Mouse (Mus musculus): ENCODE measurements around the gene Metap1. TPM values are rescaled to one million over a fixed set of nuclear protein-coding genes. Genes with fewer than 3 reads are reported as not detected.

Metap1 gene
- polyA plus RNA-seq, 1 experiment from 2014 or later, result 66.2 TPM

DNA sequence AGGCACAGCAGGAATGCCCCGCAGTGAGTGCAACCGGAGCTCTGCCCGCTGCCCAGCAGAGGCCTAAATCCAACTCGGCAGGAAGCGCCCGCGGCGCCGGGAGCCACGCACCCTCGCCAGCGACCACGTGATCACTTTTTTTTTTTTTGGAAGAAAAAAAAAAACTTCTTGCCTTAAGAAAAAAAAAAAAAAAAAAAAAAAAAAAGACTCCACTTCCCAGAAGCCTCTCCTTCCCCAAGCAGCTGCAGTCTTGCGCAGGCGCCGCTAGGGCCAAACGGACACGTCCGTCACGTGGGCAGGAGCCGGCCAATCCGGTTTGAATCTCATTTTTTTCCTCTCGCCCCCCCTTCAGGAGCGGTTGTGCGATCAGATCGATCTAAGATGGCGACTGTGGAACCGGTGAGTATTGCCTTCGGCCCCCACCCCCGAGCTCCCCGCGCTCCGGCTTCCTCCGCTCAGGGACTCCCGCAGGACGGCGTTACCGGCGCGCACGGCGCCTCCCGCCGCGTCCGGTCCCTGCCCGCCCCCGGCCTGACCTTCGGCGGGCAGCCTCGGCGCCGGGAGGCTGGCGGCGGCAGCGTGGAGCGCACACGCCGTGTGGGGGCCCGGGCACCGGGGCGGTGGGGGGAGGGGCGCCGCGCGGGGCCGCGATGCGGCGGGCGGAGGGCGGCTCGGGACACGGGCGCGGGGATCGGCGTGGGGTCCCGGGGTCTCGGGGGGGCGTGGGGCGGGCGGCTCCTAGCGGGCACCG lies 37.8 kb upstream of the Metap1 start:
- Histone ChIP-seq H3K9me3 (ENCODE audit: control insufficient read depth, low read depth, low read length) (no peaks in the 10 kb centered on the region), H3K4me1 (ENCODE audit: control insufficient read depth, insufficient read depth, low read length) (peaks cover 28% of the 10 kb centered on the region), H3K4me3 (ENCODE audit: low read depth, low read length) (peak overlapping the region; percentile 92), H3K9ac (replicated peaks; ENCODE audit: low read depth, low read length) (peak overlapping the region; percentile 82), H3K4me2 (replicated peaks; ENCODE audit: low read depth, low read length) (peak overlapping the region; percentile 66), H3K27me3 (ENCODE audit: control insufficient read depth, insufficient read depth, low read length) (no peaks in the 10 kb centered on the region), H3K27ac (ENCODE audit: low read length) (peak overlapping the region; percentile 85), H3K36me3 (ENCODE audit: control insufficient read depth, insufficient read depth, low read length) (no peaks in the 10 kb centered on the region)
- WGBS, result under 1% methylated on average over 81 of the region's 85 CpGs
- peak; percentile 95 for ATAC-seq (ENCODE audit: insufficient number of reproducible peaks, insufficient read depth, low FRiP score, low read depth)

DNA sequence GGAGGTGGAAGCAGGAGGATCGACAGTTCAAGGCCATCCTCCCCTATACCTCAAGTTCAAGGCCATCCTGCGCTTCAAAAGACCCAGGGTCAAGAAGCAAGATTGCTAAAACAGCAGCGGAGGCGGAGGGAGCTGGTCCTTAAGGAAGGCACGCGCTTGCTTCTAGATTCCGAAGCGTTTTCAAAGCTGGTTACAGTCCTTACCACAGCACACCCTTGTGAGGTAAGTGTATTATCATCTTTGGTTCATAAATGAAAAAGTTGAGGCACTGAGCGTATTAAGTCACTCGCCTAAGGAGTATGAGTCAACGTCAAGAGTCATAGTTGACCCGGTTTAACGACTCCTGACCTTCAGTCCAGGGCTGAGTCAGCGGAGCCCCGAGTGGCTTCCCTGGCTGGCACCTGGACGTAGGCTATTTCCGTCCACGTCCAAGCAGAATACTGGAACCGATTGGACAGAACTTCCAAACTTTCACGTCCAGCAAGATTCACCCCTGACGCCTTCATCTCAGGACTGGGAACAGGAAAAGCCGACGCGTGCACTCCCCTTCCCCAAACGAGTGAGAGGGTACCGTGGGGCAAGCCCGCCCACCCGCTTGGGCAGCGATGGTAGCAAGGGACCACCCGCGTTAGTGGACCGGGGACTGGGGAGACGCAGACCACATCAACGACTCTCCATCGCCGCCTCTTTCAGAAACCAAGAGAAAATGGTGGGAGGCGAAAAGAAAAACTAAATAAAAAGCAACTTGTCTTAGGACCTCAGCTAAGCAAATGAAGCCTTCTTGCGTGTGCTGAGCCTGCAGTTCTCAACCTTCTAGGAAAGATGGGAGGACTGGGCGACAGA lies 37.0 kb upstream of the Metap1 start, which contains the start of gene Eif4e:
Eif4e (plus strand) TSS at position 107 of the 843 bp plus-strand sequence.
- no peaks in the 10 kb centered on the region for H3K27me3 ChIP-seq (ENCODE audit: control insufficient read depth, insufficient read depth, low read length)
- peak; percentile 33 for ATAC-seq (ENCODE audit: insufficient number of reproducible peaks, insufficient read depth, low FRiP score, low read depth)

DNA sequence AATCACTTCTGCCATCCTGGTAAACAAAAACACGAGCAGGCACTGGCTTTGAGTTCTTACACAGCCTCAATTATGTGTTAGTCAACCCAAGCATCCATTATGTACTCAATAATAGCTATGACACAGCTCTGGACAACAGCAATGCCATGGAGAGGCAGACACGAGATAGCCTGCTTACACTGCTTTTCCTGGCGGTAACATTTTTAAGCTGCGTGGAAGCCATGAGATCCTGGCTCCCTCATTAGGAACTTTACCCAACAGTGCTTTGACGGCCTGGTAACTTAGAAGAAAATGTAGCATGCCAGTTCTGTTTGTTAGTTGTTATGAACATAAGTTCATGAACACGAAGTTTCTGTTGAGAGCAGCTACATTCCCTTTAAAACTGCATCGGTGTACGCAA lies 36.2 kb upstream of the Metap1 start:
- Histone ChIP-seq H3K4me1 (ENCODE audit: control insufficient read depth, insufficient read depth, low read length) (peaks cover 15% of the 10 kb centered on the region), H3K27ac (ENCODE audit: low read length) (no peak overlapping the region), H3K4me2 (replicated peaks; ENCODE audit: low read depth, low read length) (peak overlapping the region; percentile 49), H3K27me3 (ENCODE audit: control insufficient read depth, insufficient read depth, low read length) (no peaks in the 10 kb centered on the region), H3K4me3 (ENCODE audit: low read depth, low read length) (peak overlapping the region; percentile 92; the same call in 1 of the 2 replicates), H3K9ac (replicated peaks; ENCODE audit: low read depth, low read length) (no peak overlapping the region), H3K9me3 (ENCODE audit: control insufficient read depth, low read depth, low read length) (no peaks in the 10 kb centered on the region), H3K36me3 (ENCODE audit: control insufficient read depth, insufficient read depth, low read length) (no peaks in the 10 kb centered on the region)
- no peak for ATAC-seq (ENCODE audit: insufficient number of reproducible peaks, insufficient read depth, low FRiP score, low read depth)
- WGBS, result 61% methylated on average over 8 of the region's 8 CpGs

More for the DNA sequence above, 37.0 kb upstream of the Metap1 start, which contains the start of gene Eif4e:
- Histone ChIP-seq H3K36me3 (ENCODE audit: control insufficient read depth, insufficient read depth, low read length) (no peaks in the 10 kb centered on the region), H3K4me3 (ENCODE audit: low read depth, low read length) (peak within 1 kb of the TSS; percentile 92), H3K4me1 (ENCODE audit: control insufficient read depth, insufficient read depth, low read length) (peaks cover 21% of the 10 kb centered on the region), H3K9ac (replicated peaks; ENCODE audit: low read depth, low read length) (peak within 1 kb of the TSS; percentile 31; the same call in 1 of the 2 replicates), H3K27ac (ENCODE audit: low read length) (peak within 1 kb of the TSS; percentile 85), H3K9me3 (ENCODE audit: control insufficient read depth, low read depth, low read length) (no peaks in the 10 kb centered on the region), H3K4me2 (replicated peaks; ENCODE audit: low read depth, low read length) (peak within 1 kb of the TSS; percentile 49)
- WGBS, result 2% methylated on average over 39 of the region's 39 CpGs

DNA sequence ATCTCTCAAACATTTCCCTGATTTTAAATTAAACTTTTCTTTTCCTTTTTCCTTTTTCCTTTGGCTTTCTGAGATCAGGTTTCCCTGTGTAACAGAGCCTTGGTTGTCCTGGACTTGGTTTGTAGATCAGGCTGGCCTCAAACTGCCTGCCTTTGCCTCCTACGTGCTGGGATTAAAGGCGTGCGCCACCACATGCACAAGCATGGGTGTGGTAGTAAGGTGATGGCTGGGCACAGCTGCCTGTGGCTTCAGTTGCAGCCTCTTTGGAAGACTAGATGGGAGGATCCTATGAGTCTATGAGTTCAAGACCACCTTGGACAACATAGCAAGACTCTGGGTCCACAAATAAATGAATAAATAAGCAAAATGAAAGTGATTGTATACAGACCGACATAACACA lies 34.6 kb upstream of the Metap1 start:
- no peak for ATAC-seq (ENCODE audit: insufficient number of reproducible peaks, insufficient read depth, low FRiP score, low read depth)

DNA sequence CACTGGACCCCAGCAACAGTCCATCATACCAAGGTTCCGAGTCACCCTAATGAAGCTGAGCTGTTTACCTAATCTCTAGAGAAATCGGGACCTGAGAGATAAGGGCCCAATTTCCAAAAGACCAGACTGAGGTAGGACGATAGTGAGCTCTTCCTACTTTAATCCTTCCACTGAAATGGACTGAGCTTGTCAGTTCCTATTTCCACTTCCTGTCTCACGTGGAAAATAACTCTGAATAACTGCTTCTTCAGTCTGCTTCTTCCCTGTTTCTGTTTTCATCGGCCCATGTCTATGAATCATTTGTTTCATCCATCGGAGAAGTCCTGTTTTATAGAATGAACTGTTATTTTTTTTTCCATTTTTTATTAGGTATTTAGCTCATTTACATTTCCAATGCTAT lies 29.9 kb upstream of the Metap1 start:
- Histone ChIP-seq H3K4me3 (ENCODE audit: low read depth, low read length) (no peak overlapping the region), H3K4me2 (replicated peaks; ENCODE audit: low read depth, low read length) (no peak overlapping the region), H3K9ac (replicated peaks; ENCODE audit: low read depth, low read length) (no peak overlapping the region), H3K36me3 (ENCODE audit: control insufficient read depth, insufficient read depth, low read length) (no peaks in the 10 kb centered on the region), H3K27me3 (ENCODE audit: control insufficient read depth, insufficient read depth, low read length) (no peaks in the 10 kb centered on the region), H3K9me3 (ENCODE audit: control insufficient read depth, low read depth, low read length) (no peaks in the 10 kb centered on the region), H3K4me1 (ENCODE audit: control insufficient read depth, insufficient read depth, low read length) (no peaks in the 10 kb centered on the region), H3K27ac (ENCODE audit: low read length) (no peak overlapping the region)
- no peak for ATAC-seq (ENCODE audit: insufficient number of reproducible peaks, insufficient read depth, low FRiP score, low read depth)
- 79% methylated on average over 6 of the region's 6 CpGs for WGBS

More for the DNA sequence above, 34.6 kb upstream of the Metap1 start:
- WGBS, result 90% methylated on average over 4 of the region's 4 CpGs
- Histone ChIP-seq H3K27me3 (ENCODE audit: control insufficient read depth, insufficient read depth, low read length) (no peaks in the 10 kb centered on the region), H3K9ac (replicated peaks; ENCODE audit: low read depth, low read length) (no peak overlapping the region), H3K27ac (ENCODE audit: low read length) (no peak overlapping the region), H3K9me3 (ENCODE audit: control insufficient read depth, low read depth, low read length) (no peaks in the 10 kb centered on the region), H3K4me3 (ENCODE audit: low read depth, low read length) (no peak overlapping the region), H3K4me2 (replicated peaks; ENCODE audit: low read depth, low read length) (no peak overlapping the region), H3K36me3 (ENCODE audit: control insufficient read depth, insufficient read depth, low read length) (no peaks in the 10 kb centered on the region), H3K4me1 (ENCODE audit: control insufficient read depth, insufficient read depth, low read length) (peaks cover 6% of the 10 kb centered on the region; the same call in 1 of the 2 replicates)

DNA sequence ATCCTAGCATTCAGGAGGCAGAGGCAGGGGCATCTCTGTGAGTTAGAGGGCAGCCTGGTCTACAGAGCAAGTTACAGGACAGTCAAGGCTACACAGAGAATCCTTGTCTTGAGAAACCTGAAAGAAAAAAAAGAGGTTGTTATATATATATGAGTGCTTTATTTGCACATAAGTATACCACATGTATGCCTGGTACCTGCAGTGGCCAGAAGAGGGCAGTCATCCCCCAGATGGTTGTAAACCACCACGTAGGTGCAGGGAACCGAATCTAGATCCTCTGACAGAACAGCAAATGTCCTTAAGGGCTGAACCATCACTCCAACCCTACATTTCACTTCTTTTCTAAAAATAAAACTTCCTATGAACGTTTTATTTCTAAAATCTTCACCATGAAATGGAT lies 28.6 kb upstream of the Metap1 start:
- Histone ChIP-seq H3K4me2 (replicated peaks; ENCODE audit: low read depth, low read length) (no peak overlapping the region), H3K4me3 (ENCODE audit: low read depth, low read length) (no peak overlapping the region), H3K36me3 (ENCODE audit: control insufficient read depth, insufficient read depth, low read length) (no peaks in the 10 kb centered on the region), H3K9me3 (ENCODE audit: control insufficient read depth, low read depth, low read length) (no peaks in the 10 kb centered on the region), H3K27me3 (ENCODE audit: control insufficient read depth, insufficient read depth, low read length) (no peaks in the 10 kb centered on the region), H3K27ac (ENCODE audit: low read length) (no peak overlapping the region), H3K9ac (replicated peaks; ENCODE audit: low read depth, low read length) (no peak overlapping the region), H3K4me1 (ENCODE audit: control insufficient read depth, insufficient read depth, low read length) (no peaks in the 10 kb centered on the region)
- no peak for ATAC-seq (ENCODE audit: insufficient number of reproducible peaks, insufficient read depth, low FRiP score, low read depth)
- 59% methylated on average over 3 of the region's 3 CpGs for WGBS

DNA sequence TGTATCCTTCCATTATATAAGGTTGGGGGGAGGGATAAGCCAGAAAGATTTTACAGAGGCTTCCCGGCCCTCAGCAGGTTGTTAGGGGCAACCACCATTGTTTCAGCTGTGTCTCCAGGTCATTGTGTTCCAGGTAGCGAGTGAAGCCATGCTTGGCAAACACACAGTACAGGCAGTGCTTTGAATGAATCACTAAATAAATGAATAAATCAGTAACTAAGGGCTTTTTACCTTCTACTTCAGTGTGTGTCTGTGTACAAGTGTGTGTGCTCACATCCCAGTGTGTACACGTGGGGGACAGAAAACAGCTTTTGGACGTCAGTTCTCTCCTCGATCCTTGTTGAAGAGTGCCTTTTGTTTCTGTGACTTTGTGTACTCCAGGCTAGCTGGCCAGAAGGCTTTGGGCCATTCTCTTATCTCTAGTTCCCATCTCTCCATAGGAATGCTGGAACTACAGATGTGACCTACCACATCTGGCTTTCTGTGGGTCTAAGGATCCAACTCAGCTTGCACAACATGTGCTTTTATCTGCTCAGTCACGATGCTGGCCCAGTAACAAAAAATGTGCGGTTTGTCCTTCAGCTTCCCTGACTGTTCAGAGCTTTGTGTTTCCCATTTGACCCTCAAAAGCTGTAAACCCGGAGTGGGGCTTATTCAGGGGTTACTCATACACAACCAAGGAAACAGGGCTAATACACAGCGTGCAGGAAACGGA lies 26.5 kb upstream of the Metap1 start:
- Histone ChIP-seq H3K27ac (ENCODE audit: low read length) (no peak overlapping the region), H3K4me1 (ENCODE audit: control insufficient read depth, insufficient read depth, low read length) (no peaks in the 10 kb centered on the region), H3K4me2 (replicated peaks; ENCODE audit: low read depth, low read length) (no peak overlapping the region), H3K4me3 (ENCODE audit: low read depth, low read length) (no peak overlapping the region), H3K27me3 (ENCODE audit: control insufficient read depth, insufficient read depth, low read length) (no peaks in the 10 kb centered on the region), H3K9ac (replicated peaks; ENCODE audit: low read depth, low read length) (no peak overlapping the region), H3K36me3 (ENCODE audit: control insufficient read depth, insufficient read depth, low read length) (no peaks in the 10 kb centered on the region), H3K9me3 (ENCODE audit: control insufficient read depth, low read depth, low read length) (no peaks in the 10 kb centered on the region)
- WGBS, result 58% methylated on average over 10 of the region's 10 CpGs
- ATAC-seq (ENCODE audit: insufficient number of reproducible peaks, insufficient read depth, low FRiP score, low read depth), result no peak

DNA sequence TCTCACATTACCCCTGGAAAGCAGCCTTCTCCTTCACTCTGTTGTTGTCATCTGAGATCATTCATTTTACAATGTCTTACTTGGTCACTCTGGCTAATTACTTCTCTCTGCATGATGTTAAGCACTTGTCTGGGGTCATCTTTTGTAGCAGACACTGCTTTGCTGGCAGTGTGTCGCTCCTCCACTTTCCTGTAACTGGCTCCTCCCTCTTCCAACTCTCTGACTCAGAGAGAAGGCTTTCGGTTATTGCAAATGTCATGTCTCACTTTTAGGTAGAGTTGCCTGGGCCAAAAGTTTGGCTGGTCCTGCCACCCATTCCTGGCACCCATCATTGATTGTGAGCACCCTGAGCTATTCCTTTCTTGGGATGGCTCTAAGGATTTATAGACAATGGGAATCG lies 25.4 kb upstream of the Metap1 start:
- no peaks in the 10 kb centered on the region for H3K36me3 ChIP-seq (ENCODE audit: control insufficient read depth, insufficient read depth, low read length)
- H3K9me3 ChIP-seq (ENCODE audit: control insufficient read depth, low read depth, low read length), result no peaks in the 10 kb centered on the region
- H3K27ac ChIP-seq (ENCODE audit: low read length), result no peak overlapping the region
- no peaks in the 10 kb centered on the region for H3K4me1 ChIP-seq (ENCODE audit: control insufficient read depth, insufficient read depth, low read length)
- 66% methylated on average over 3 of the region's 3 CpGs for WGBS
- no peaks in the 10 kb centered on the region for H3K27me3 ChIP-seq (ENCODE audit: control insufficient read depth, insufficient read depth, low read length)
- ATAC-seq (ENCODE audit: insufficient number of reproducible peaks, insufficient read depth, low FRiP score, low read depth), result no peak
- no peak overlapping the region for H3K4me3 ChIP-seq (ENCODE audit: low read depth, low read length)
- no peak overlapping the region for H3K9ac ChIP-seq (replicated peaks; ENCODE audit: low read depth, low read length)
- H3K4me2 ChIP-seq (replicated peaks; ENCODE audit: low read depth, low read length), result no peak overlapping the region
